Mouse (Mus musculus) adrenal gland, postnatal 14 days (tissue): ENCODE measurements around the gene Ank2. TPM values are rescaled to one million over a fixed set of nuclear protein-coding genes. Genes with fewer than 3 reads are reported as not detected.
A peak's percentile ranks its signal among the peaks of the same experiment; 100 is the strongest.

Experiments
- DNase-seq: peaks from one replicate; pipeline ENCODE4 v3.0.0; 2021; ENCODE audit warnings: mixed read lengths
- long read RNA-seq, 2 experiments: library from polyadenylated mRNA; stranded (forward); transcript quantifications; one replicate each; pipeline ENCODE4 v2.0.0; 2021
- total RNA-seq: library from RNA; stranded (reverse); gene quantifications from 2 replicates; pipeline ENCODE4 v1.2.3, GENCODE M21; 2021

Ank2 gene
- 65.5 and 71.9 TPM in 2 replicates for total RNA-seq
- long read RNA-seq, experiment 1, partial matches to known transcripts, result 4 of 7 reads
- long read RNA-seq, experiment 1, other reads (novel, unspliced or antisense), result 1 of 7 reads
- long read RNA-seq, experiment 2, partial matches to known transcripts, result 2 of 4 reads
- long read RNA-seq, experiment 2, other reads (novel, unspliced or antisense), result 2 of 4 reads

GRCm38 (mm10) chr3:127498742-127499400, at the start of gene Ank2:
TSS of gene Ank2 (minus strand) at chr3:127499350.
- DNase-seq, result peak; percentile 82

- peak; percentile 62 for DNase-seq
Observed at GRCm38 (mm10) chr3:127547882-127548281, 48.7 kb upstream of the Ank2 start.

- DNase-seq, result no peak
Observed at GRCm38 (mm10) chr3:127544610-127545121, 45.5 kb upstream of the Ank2 start.

- no peak for DNase-seq
Observed at GRCm38 (mm10) chr3:127543976-127544375, 44.8 kb upstream of the Ank2 start.

- DNase-seq, result no peak
Observed at GRCm38 (mm10) chr3:127539193-127539592, 40.0 kb upstream of the Ank2 start.

GRCm38 (mm10) chr3:127530293-127530692, 31.1 kb upstream of the Ank2 start:
- no peak for DNase-seq

GRCm38 (mm10) chr3:127529824-127530223, 30.7 kb upstream of the Ank2 start:
- no peak for DNase-seq

- DNase-seq, result no peak
Observed at GRCm38 (mm10) chr3:127529210-127529609, 30.1 kb upstream of the Ank2 start.

- peak; percentile 49 for DNase-seq
Observed at GRCm38 (mm10) chr3:127527465-127528034, 28.4 kb upstream of the Ank2 start.

- DNase-seq, result no peak
Observed at GRCm38 (mm10) chr3:127525188-127525819, 26.2 kb upstream of the Ank2 start.

GRCm38 (mm10) chr3:127521156-127521555, 22.0 kb upstream of the Ank2 start:
- no peak for DNase-seq

GRCm38 (mm10) chr3:127520300-127520699, 21.1 kb upstream of the Ank2 start:
- no peak for DNase-seq

- DNase-seq, result no peak
Observed at GRCm38 (mm10) chr3:127515251-127515650, 16.1 kb upstream of the Ank2 start.

- DNase-seq, result no peak
Observed at GRCm38 (mm10) chr3:127513699-127514098, 14.5 kb upstream of the Ank2 start.

- DNase-seq, result peak; percentile 72
Observed at GRCm38 (mm10) chr3:127512794-127513335, 13.7 kb upstream of the Ank2 start.

- DNase-seq, result peak; percentile 47
Observed at GRCm38 (mm10) chr3:127511786-127512746, 12.9 kb upstream of the Ank2 start.

- DNase-seq, result no peak
Observed at GRCm38 (mm10) chr3:127507878-127508783, 9.0 kb upstream of the Ank2 start.

GRCm38 (mm10) chr3:127498197-127498741, 881 bp downstream of the Ank2 start:
- DNase-seq, result peak; percentile 43

GRCm38 (mm10) chr3:127492663-127493062, 6.5 kb downstream of the Ank2 start:
- no peak for DNase-seq

- no peak for DNase-seq
Observed at GRCm38 (mm10) chr3:127487302-127487701, 11.8 kb downstream of the Ank2 start.
